20 mouse cellular contexts compared by ENCODE assay signal in the genomic region with DNA sequence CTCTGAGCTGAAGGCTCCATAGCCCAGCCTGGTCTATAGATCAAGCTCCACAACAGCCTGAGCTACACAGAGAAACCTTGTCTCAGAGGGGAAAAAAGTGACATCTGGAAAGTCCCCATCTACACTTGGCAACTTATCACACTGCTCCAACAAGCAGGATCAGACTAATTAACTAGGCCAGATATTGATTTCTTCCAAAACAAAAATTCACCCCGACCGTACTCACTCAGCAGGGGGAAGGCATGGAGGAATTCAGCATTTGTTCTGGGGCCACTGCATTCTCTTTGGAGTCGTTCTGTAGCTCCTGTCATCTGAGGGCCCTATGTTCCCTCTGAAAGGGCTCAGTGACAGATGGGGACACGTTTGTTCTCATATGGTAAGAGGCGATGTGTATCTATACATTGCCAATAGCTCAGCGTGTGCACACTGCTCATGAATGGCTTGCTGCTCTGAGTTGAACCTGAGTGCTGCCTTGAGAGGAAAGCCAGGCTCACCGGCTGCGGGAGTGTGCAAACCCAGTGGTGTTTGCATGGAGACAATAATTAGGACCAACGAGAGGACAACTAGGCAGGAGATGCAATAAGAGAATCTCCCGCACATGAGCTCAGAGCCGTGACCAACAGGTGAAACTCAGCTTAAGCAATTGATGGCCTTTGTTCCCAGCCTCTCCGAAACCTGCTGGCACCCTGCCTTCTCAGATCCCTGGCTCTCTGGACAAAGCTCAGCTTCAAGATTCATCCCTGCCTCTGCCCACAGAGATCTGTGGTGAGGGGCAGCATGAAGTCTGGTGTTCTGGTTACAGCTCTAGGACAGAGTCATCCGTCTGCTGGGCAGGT. TPM values are rescaled to one million over a fixed set of nuclear protein-coding genes. Genes with fewer than 3 reads are reported as not detected.
DNase-seq lines count a peak whose midpoint lies in the region; ATAC-seq and TF ChIP-seq lines count a peak whose summit lies in the region.
"Had no signal": no experiment of that assay in that cellular context is flagged by ENCODE, and none has a peak within 500 bp of the region (broad histone marks: within the 10 kb centered on the region; RNA-seq: fewer than 3 reads in every experiment).

No protein-coding gene starts in this region.

- H3K9me3 ChIP-seq in heart, embryonic 13.5 days = no peaks in the 10 kb centered on the region
- no peaks in the 10 kb centered on the region for H3K9me3 ChIP-seq in kidney, embryonic 15.5 days (replicated peaks)
- no peaks in the 10 kb centered on the region for H3K9me3 ChIP-seq in forebrain, postnatal 0 days (ENCODE audit: low read length)
- H3K9me3 ChIP-seq: embryonic facial prominence, embryonic 12.5 days; limb, embryonic 10.5 days; liver, embryonic 13.5 days; lung, embryonic 15.5 days had no signal

- WGBS in heart, embryonic 13.5 days = 79% methylated on average over 13 of the region's 13 CpGs
- WGBS in kidney, embryonic 15.5 days = 89% methylated on average over 13 of the region's 13 CpGs
- 51% methylated on average over 13 of the region's 13 CpGs for WGBS in forebrain, postnatal 0 days

- no peak overlapping the region for H3K9ac ChIP-seq in heart, embryonic 13.5 days
- H3K9ac ChIP-seq in kidney, embryonic 15.5 days = no peak overlapping the region
- no peak overlapping the region for H3K9ac ChIP-seq in forebrain, postnatal 0 days
- H3K9ac ChIP-seq: embryonic facial prominence, embryonic 12.5 days; liver, embryonic 13.5 days; lung, embryonic 15.5 days had no signal

- no peak for DNase-seq in heart, adult 8-10 months (ENCODE audit: low spot score)
- peak; percentile 41 for DNase-seq in kidney, adult 9 months
- DNase-seq in brain, embryonic 14.5 days (ENCODE audit: low read depth) = peak; percentile 57
- no peak for DNase-seq in forebrain, postnatal 0 days
- DNase-seq in natural killer cell, adult 2 months (ENCODE audit: low spot score in 2 of 2) = no peak
- DNase-seq: adrenal gland, adult 2 months; cerebellum, adult 9-11 months; liver, embryonic 13.5 days; lung, postnatal 4 days; right cerebral cortex, adult 18-20 months; thymus, postnatal 36 days had no signal

- TF ChIP-seq CTCF in brain, embryonic 14.5 days (IDR thresholded peaks at IDR 0.05; ENCODE audit: borderline replicate concordance, extremely low read depth, insufficient read depth, insufficient read length) = no peak
- no peak for TF ChIP-seq CTCF in forebrain, postnatal 0 days (IDR thresholded peaks at IDR 0.05; ENCODE audit: low read depth)

- H3K4me2 ChIP-seq in heart, embryonic 13.5 days = no peak overlapping the region
- no peak overlapping the region for H3K4me2 ChIP-seq in kidney, embryonic 15.5 days
- H3K4me2 ChIP-seq in forebrain, postnatal 0 days (ENCODE audit: low read depth) = no peak overlapping the region
- H3K4me2 ChIP-seq: embryonic facial prominence, embryonic 12.5 days; liver, embryonic 13.5 days; lung, embryonic 15.5 days had no signal

- TF ChIP-seq POLR2A in brain, embryonic 14.5 days (IDR thresholded peaks at IDR 0.05; ENCODE audit: borderline replicate concordance, extremely low read depth, insufficient read depth, insufficient read length, poor library complexity, severe bottlenecking) = no peak

- H3K27ac ChIP-seq in heart, embryonic 13.5 days (replicated peaks) = peak overlapping the region; percentile 89; the same call in 1 of the 2 replicates
- H3K27ac ChIP-seq in kidney, embryonic 15.5 days = no peak overlapping the region
- H3K27ac ChIP-seq in forebrain, postnatal 0 days (ENCODE audit: low read depth, low read length) = 0 out of 2 replicates have a peak overlapping the region, but pooled peaks have one; percentile 29
- H3K27ac ChIP-seq: embryonic facial prominence, embryonic 12.5 days; limb, embryonic 10.5 days; liver, embryonic 13.5 days had no signal

- peaks cover 49% of the 10 kb centered on the region for H3K4me1 ChIP-seq in heart, embryonic 13.5 days
- H3K4me1 ChIP-seq in kidney, embryonic 15.5 days = peaks cover 31% of the 10 kb centered on the region
- H3K4me1 ChIP-seq in forebrain, postnatal 0 days (ENCODE audit: insufficient read depth) = no peaks in the 10 kb centered on the region
- H3K4me1 ChIP-seq: limb, embryonic 10.5 days had no signal

- ATAC-seq in heart, embryonic 13.5 days (ENCODE audit: extremely low read depth, insufficient number of reproducible peaks, low FRiP score, low TSS enrichment) = no peak
- ATAC-seq in kidney, embryonic 15.5 days (replicated peaks; ENCODE audit: low FRiP score) = no peak
- no peak; the same call in 1 of the 2 replicates for ATAC-seq in forebrain, postnatal 0 days
- ATAC-seq: inflammation-experienced regulatory T-cells, adult 6 months had no signal

- H3K4me3 ChIP-seq in heart, embryonic 13.5 days = no peak overlapping the region
- no peak overlapping the region for H3K4me3 ChIP-seq in kidney, embryonic 15.5 days (replicated peaks)
- H3K4me3 ChIP-seq in forebrain, postnatal 0 days (ENCODE audit: low read depth, low read length) = no peak overlapping the region
- H3K4me3 ChIP-seq: embryonic facial prominence, embryonic 12.5 days; limb, embryonic 10.5 days; liver, embryonic 13.5 days; lung, embryonic 15.5 days had no signal

- no peaks in the 10 kb centered on the region for H3K27me3 ChIP-seq in heart, embryonic 13.5 days (replicated peaks)
- H3K27me3 ChIP-seq in kidney, embryonic 15.5 days = no peaks in the 10 kb centered on the region
- H3K27me3 ChIP-seq in forebrain, postnatal 0 days (ENCODE audit: insufficient read depth, low read length) = no peaks in the 10 kb centered on the region
- H3K27me3 ChIP-seq: embryonic facial prominence, embryonic 12.5 days; liver, embryonic 13.5 days; lung, embryonic 15.5 days had no signal

- H3K36me3 ChIP-seq in heart, embryonic 13.5 days = peaks cover 52% of the 10 kb centered on the region
- peaks cover 45% of the 10 kb centered on the region for H3K36me3 ChIP-seq in kidney, embryonic 15.5 days
- H3K36me3 ChIP-seq in forebrain, postnatal 0 days (ENCODE audit: insufficient read depth) = peaks cover 40% of the 10 kb centered on the region

RNA-seq across cellular contexts. Expression of a gene that starts 28.5 kb away (rescaled TPM):
- polyA plus RNA-seq in heart, embryonic 13.5 days (2015; fragmentation: Nextera tagmentation; extraction: Ambion mirVana) = 37.8 TPM in 2 replicates
- total RNA-seq in heart, adult 8-10 months (2022) = 10 to 100 TPM; 42.8 to 61.1 (median 50.7) TPM
- 28.4 and 32.3 TPM in 2 replicates for polyA plus RNA-seq in kidney, embryonic 15.5 days (2015; fragmentation: Nextera tagmentation; extraction: Ambion mirVana)
- 78.7 and 83.1 TPM in 2 replicates for polyA plus RNA-seq in brain, embryonic 14.5 days (2012; rRNA removed)
- total RNA-seq in forebrain, postnatal 0 days (2014; rRNA removed) = 68.2 and 79.7 TPM in 2 replicates
- 35.7 and 37.8 TPM in 2 replicates for polyA plus RNA-seq in forebrain, postnatal 0 days (2015; fragmentation: Nextera tagmentation; extraction: Ambion mirVana)

RNA-seq across cellular contexts. Expression of a gene that starts 58.7 kb away (rescaled TPM):
- 0.08 and 0.69 TPM in 2 replicates for polyA plus RNA-seq in heart, embryonic 13.5 days (2015; fragmentation: Nextera tagmentation; extraction: Ambion mirVana)
- not detected for total RNA-seq in heart, adult 8-10 months (2022)
- 0.08 and 0.31 TPM in 2 replicates for polyA plus RNA-seq in kidney, embryonic 15.5 days (2015; fragmentation: Nextera tagmentation; extraction: Ambion mirVana)
- not detected in 2 replicates for polyA plus RNA-seq in brain, embryonic 14.5 days (2012; rRNA removed)
- total RNA-seq in forebrain, postnatal 0 days (2014; rRNA removed) = not detected in 2 replicates
- polyA plus RNA-seq in forebrain, postnatal 0 days (2015; fragmentation: Nextera tagmentation; extraction: Ambion mirVana) = 0.29 and 0.34 TPM in 2 replicates
- total RNA-seq: left cerebral cortex, adult 18-20 months had no signal
- polyA plus RNA-seq: embryonic facial prominence, embryonic 12.5 days; hindbrain, embryonic 11.5 days; inflammation-experienced regulatory T-cells, adult 6 months; limb, embryonic 10.5 days; neural tube, embryonic 11.5 days had no signal

Comparison
In these comparisons a context has a peak if more than half of its experiments do, and no peak if none do; other contexts are left out.
1. DNase-seq: peak in kidney, adult 9 months (single experiment) and brain, embryonic 14.5 days (single experiment); none in heart, adult 8-10 months (single experiment), forebrain, postnatal 0 days (single experiment) and natural killer cell, adult 2 months (0 of 2).